Mouse (Mus musculus) midbrain, postnatal 0 days (tissue): ENCODE results near the gene Cacfd1. TPM values are rescaled to one million over a fixed set of nuclear protein-coding genes. Genes with fewer than 3 reads are reported as not detected.
A peak's percentile ranks its signal among the peaks of the same experiment; 100 is the strongest.

Source experiments
- ATAC-seq: fragments of 200-750 bp; cut with Nextera tagmentation; 2 replicates; pipeline ENCODE4 v1.8.0; 2017; ENCODE audit warnings: moderate number of reproducible peaks, mild to moderate bottlenecking, moderate TSS enrichment, moderate library complexity; ENCODE audit not compliant: low FRiP score
- DNase-seq: peaks from one replicate; pipeline ENCODE4 v3.0.0-alpha.2; 2015; ENCODE audit warnings: low spot score
- H3K27ac ChIP-seq: fragments of 300-500 bp; sonication (generic); 2 replicates; pipeline ENCODE4 v1.5.1; 2014; ENCODE audit warnings: low read depth, mild to moderate bottlenecking, low read length, mixed read lengths
- H3K27me3 ChIP-seq: fragments of 300-500 bp; sonication (generic); 2 replicates; pipeline ENCODE4 v1.6.1; 2014; ENCODE audit warnings: low read length, control low read depth, mixed read lengths; ENCODE audit not compliant: insufficient read depth
- H3K36me3 ChIP-seq: fragments of 300-500 bp; sonication (generic); 2 replicates; pipeline ENCODE4 v1.6.1; 2014; ENCODE audit warnings: low read length, control low read depth, mixed read lengths; ENCODE audit not compliant: insufficient read depth
- H3K4me1 ChIP-seq: fragments of 300-500 bp; sonication (generic); 2 replicates; pipeline ENCODE4 v1.6.1; 2014; ENCODE audit warnings: mild to moderate bottlenecking, control low read depth, antibody characterized with exemption, low read length, mixed read lengths; ENCODE audit not compliant: insufficient read depth
- H3K4me2 ChIP-seq: fragments of 300-500 bp; sonication (generic); 2 replicates; pipeline ENCODE4 v1.6.1; 2014; ENCODE audit warnings: low read depth, mild to moderate bottlenecking, low read length, mixed read lengths; ENCODE audit not compliant: poor library complexity, severe bottlenecking
- H3K4me3 ChIP-seq: fragments of 300-500 bp; sonication (generic); 2 replicates; pipeline ENCODE4 v1.5.1; 2014; ENCODE audit warnings: low read depth, mild to moderate bottlenecking, low read length, moderate library complexity
- H3K9ac ChIP-seq: fragments of 300-500 bp; sonication (generic); replicated peaks from 2 replicates; pipeline ENCODE4 v1.6.1; 2014; ENCODE audit warnings: mild to moderate bottlenecking, low read length, moderate library complexity, mixed read lengths; ENCODE audit not compliant: poor library complexity, severe bottlenecking
- H3K9me3 ChIP-seq: fragments of 300-500 bp; sonication (generic); 2 replicates; pipeline ENCODE4 v1.6.1; 2016; ENCODE audit warnings: low read length, control low read depth
- CTCF ChIP-seq: IDR thresholded peaks from 2 replicates; pipeline ENCODE4 v1.5.1; 2016; ENCODE audit warnings: antibody characterized with exemption, mild to moderate bottlenecking
- WGBS: fragments of 180-500 bp; shearing (Covaris S2); extraction: QIAGEN DNeasy Blood & Tissue Kit; methylation state at CpG from one replicate; pipeline ENCODE4 v1.1.7; 2014; 5-methylcytosine and 5-hydroxymethylcytosine counted together
- polyA plus RNA-seq: library from polyadenylated mRNA; unstranded; fragments of >200 nt; fragmentation: Nextera tagmentation; extraction: Ambion mirVana; gene quantifications from 2 replicates; pipeline ENCODE4 v1.2.1, GENCODE M21; 2015
- total RNA-seq: library from RNA; depleted of rRNA; stranded (reverse); fragments of >200 nt; gene quantifications from 2 replicates; pipeline ENCODE4 v1.2.3, GENCODE M21; 2014

Cacfd1 gene
- total and polyA plus RNA-seq, 2 experiments from 2014 or later: 63.0 to 97.1 TPM

DNA sequence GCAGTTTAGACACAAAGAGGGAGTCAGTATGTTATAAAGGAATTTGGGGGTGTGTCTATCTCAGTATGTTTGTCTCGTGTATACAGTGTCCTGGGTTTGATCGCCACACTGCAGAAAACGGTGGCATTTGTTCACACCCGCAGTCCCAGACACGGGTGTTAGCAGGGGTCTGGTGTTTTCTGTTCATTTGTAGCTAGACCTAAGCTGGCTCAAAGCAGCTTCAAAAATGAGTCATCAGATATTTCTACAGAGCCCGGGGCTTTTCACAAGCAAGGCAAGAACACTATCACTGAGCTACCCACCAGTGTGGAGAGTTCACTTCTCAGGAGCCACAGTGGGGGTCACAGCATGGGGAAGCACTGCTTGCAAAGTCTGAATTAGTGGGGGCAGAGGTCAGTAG is 39.7 kb downstream of the Cacfd1 start:
- Histone ChIP-seq H3K4me2 (no peak overlapping the region), H3K9me3 (no peaks in the 10 kb centered on the region), H3K4me1 (no peaks in the 10 kb centered on the region), H3K4me3 (no peak overlapping the region), H3K36me3 (no peaks in the 10 kb centered on the region), H3K27me3 (no peaks in the 10 kb centered on the region), H3K27ac (no peak overlapping the region), H3K9ac (no peak overlapping the region)
- no peak for TF ChIP-seq CTCF
- 23% methylated on average over 6 of the region's 6 CpGs for WGBS
- no peak for ATAC-seq
- DNase-seq: no peak

DNA sequence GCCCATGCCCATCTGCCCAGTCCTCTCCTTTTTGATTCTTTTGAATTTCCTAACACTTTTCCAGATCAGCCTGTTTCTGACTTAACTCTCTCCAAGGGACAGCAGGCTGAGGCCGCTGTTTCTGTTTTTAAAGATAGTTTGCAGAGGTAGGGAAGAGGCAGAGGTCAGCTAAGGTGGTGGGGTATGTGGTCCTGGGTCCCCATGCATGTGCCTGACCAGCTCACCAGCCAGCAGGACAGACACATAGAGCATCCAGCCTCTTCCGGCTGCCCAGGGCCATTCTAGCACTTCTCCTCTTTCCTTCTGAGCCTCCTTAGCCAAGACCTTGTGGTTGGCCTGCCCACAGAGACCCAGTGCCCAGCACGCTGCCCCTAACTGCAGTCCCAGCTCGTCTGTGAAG is 48.5 kb downstream of the Cacfd1 start:
- no peak for TF ChIP-seq CTCF
- 59% methylated on average over 4 of the region's 4 CpGs for WGBS

GRCm38 (mm10) chr2:27058751-27059150 is 49.0 kb downstream of the Cacfd1 start:
- ATAC-seq (no peak), DNase-seq (no peak)
- H3K27me3 ChIP-seq: no peaks in the 10 kb centered on the region
- H3K9ac ChIP-seq: no peak overlapping the region
- WGBS: 56% methylated on average over 12 of the region's 12 CpGs
- H3K4me3 ChIP-seq: no peak overlapping the region
- H3K4me2 ChIP-seq: no peak overlapping the region
- no peaks in the 10 kb centered on the region for H3K36me3 ChIP-seq
- no peak for TF ChIP-seq CTCF
- H3K27ac ChIP-seq: no peak overlapping the region
- no peaks in the 10 kb centered on the region for H3K9me3 ChIP-seq
- H3K4me1 ChIP-seq: no peaks in the 10 kb centered on the region

More for the DNA sequence above, 48.5 kb downstream of the Cacfd1 start:
- H3K27me3 ChIP-seq: no peaks in the 10 kb centered on the region
- ATAC-seq (no peak), DNase-seq (no peak)
- no peaks in the 10 kb centered on the region for H3K36me3 ChIP-seq
- no peaks in the 10 kb centered on the region for H3K9me3 ChIP-seq
- H3K27ac ChIP-seq: no peak overlapping the region
- no peak overlapping the region for H3K9ac ChIP-seq
- H3K4me1 ChIP-seq: no peaks in the 10 kb centered on the region
- H3K4me3 ChIP-seq: no peak overlapping the region
- H3K4me2 ChIP-seq: no peak overlapping the region

- TF ChIP-seq CTCF: no peak
- no peak overlapping the region for H3K9ac ChIP-seq
- no peak overlapping the region for H3K4me3 ChIP-seq
- H3K27me3 ChIP-seq: no peaks in the 10 kb centered on the region
- no peak overlapping the region for H3K27ac ChIP-seq
- H3K36me3 ChIP-seq: no peaks in the 10 kb centered on the region
- no peaks in the 10 kb centered on the region for H3K9me3 ChIP-seq
- DNase-seq (no peak), ATAC-seq (no peak)
- no peaks in the 10 kb centered on the region for H3K4me1 ChIP-seq
- WGBS: 92% methylated on average over 9 of the region's 9 CpGs
- H3K4me2 ChIP-seq: no peak overlapping the region
Measured at GRCm38 (mm10) chr2:27059187-27059586, 49.5 kb downstream of the Cacfd1 start.

DNA sequence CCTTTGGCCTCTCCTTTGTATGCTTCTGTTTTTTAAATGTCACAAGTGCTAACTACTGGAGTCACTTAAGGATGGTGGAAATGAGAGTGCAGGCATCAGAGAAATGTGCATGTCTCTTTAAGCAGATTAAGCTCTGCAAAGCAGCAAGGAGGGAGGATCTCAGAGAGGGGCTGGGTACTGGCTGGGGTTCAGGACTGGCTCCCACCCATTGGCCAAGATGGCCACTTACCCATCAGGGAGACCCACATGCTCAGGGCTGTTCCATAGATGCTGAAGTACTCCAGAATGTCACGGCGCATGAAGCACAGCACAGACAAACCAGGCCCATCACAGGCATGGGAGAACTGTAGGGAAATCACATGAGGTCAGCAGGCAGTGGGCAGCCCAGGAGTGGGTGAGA is 57.4 kb downstream of the Cacfd1 start:
- TF ChIP-seq CTCF: no peak
- no peaks in the 10 kb centered on the region for H3K27me3 ChIP-seq
- ATAC-seq (no peak), DNase-seq (peak; percentile 22)
- H3K9ac ChIP-seq: no peak overlapping the region
- no peaks in the 10 kb centered on the region for H3K36me3 ChIP-seq
- no peaks in the 10 kb centered on the region for H3K4me1 ChIP-seq
- H3K27ac ChIP-seq: no peak overlapping the region
- H3K4me2 ChIP-seq: no peak overlapping the region
- 85% methylated on average over 2 of the region's 2 CpGs for WGBS
- H3K4me3 ChIP-seq: no peak overlapping the region
- H3K9me3 ChIP-seq: no peaks in the 10 kb centered on the region

- Histone ChIP-seq H3K9ac (no peak overlapping the region), H3K4me1 (no peaks in the 10 kb centered on the region), H3K36me3 (no peaks in the 10 kb centered on the region), H3K4me2 (no peak overlapping the region), H3K27ac (no peak overlapping the region), H3K9me3 (no peaks in the 10 kb centered on the region), H3K27me3 (no peaks in the 10 kb centered on the region), H3K4me3 (no peak overlapping the region)
- ATAC-seq (no peak), DNase-seq (no peak)
- no peak for TF ChIP-seq CTCF
- 20% methylated on average over 2 of the region's 2 CpGs for WGBS
Measured at GRCm38 (mm10) chr2:27067996-27068395, 58.3 kb downstream of the Cacfd1 start.
